Mouse (Mus musculus): ENCODE measurements at regions not wholly inside any gene's neighbourhood (a gene's known extent, or its start where the extent isn't known, plus 50 kb on each side); places are given as distances from the start of the nearest gene placed in this dataset.

GRCm38 (mm10) chr14:58701765-58702164 is 440.9 kb downstream of the 1700129C05Rik start:
- TF ChIP-seq ZNF384 (IDR thresholded peaks at IDR 0.05; ENCODE audit: low read depth, low read length) (no peak), CTCF (conservative IDR thresholded peaks at IDR 0.05 in 1 of 2, IDR thresholded peaks at IDR 0.05 in 1 of 2; ENCODE audit: low read depth in 2 of 2, low read length in 2 of 2) (peak; percentile 52 to 79; a peak in 3 of 4 replicates), GABPA (IDR thresholded peaks at IDR 0.05; ENCODE audit: insufficient replicate concordance, low read depth, low read length) (no peak), MAFK (IDR thresholded peaks at IDR 0.05; ENCODE audit: insufficient replicate concordance, low read length) (no peak), CHD2 (IDR thresholded peaks at IDR 0.05; ENCODE audit: low read length) (no peak), USF2 (conservative IDR thresholded peaks at IDR 0.05; ENCODE audit: low read depth, low read length) (no peak), POLR2A (IDR thresholded peaks at IDR 0.05; ENCODE audit: low read depth, low read length) (no peak), BHLHE40 (IDR thresholded peaks at IDR 0.05; ENCODE audit: low read depth, low read length) (no peak), UBTF (IDR thresholded peaks at IDR 0.05; ENCODE audit: low read depth, low read length) (no peak), MEF2A (IDR thresholded peaks at IDR 0.05; ENCODE audit: borderline replicate concordance, low read depth, low read length) (no peak), TBP (conservative IDR thresholded peaks at IDR 0.05; ENCODE audit: low read depth, low read length) (no peak), TCF12 (IDR thresholded peaks at IDR 0.05; ENCODE audit: low read depth, low read length) (no peak), E2F4 (IDR thresholded peaks at IDR 0.05; ENCODE audit: insufficient replicate concordance, low read depth, low read length) (no peak), ELF1 (IDR thresholded peaks at IDR 0.05; ENCODE audit: low read depth, low read length) (no peak)

Measured in CH12.LX (cell line).